Mouse (Mus musculus): ENCODE measurements around the gene Lamc3. TPM values are rescaled to one million over a fixed set of nuclear protein-coding genes. Genes with fewer than 3 reads are reported as not detected.

Lamc3 gene
- 0.15 and 0.16 TPM in 2 replicates for polyA plus RNA-seq (2016; fragmentation: Nextera tagmentation; extraction: Ambion mirVana)

DNA sequence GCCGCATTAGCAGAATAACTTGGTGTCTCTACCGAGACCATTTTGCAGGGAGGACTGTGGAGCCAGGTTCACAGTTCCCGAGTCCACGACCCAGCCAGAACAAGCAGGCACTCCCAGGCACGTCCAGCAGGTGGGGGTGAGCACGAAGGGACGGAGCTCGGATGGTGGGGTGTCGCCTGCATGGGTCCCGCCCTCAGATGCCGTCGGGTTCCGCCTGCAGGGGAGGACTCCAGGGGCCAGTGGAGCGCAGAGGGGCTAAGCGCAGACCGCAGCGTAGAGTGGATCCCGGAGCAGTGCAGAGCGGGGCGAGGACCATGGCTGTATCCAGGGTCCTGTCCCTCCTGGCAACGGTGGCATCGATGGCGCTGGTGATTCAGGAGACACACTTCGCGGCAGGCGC is at the start of gene Lamc3:
Lamc3 (plus strand) TSS at position 262 of the 400 bp plus-strand sequence.
- 8% methylated on average over 26 of the region's 26 CpGs for WGBS
- H3K27ac ChIP-seq, result no peak within 1 kb of the TSS
- peak; percentile 73 for DNase-seq (ENCODE audit: low spot score)
- H3K36me3 ChIP-seq, result no peaks in the 10 kb centered on the region
- H3K9me3 ChIP-seq (replicated peaks), result no peaks in the 10 kb centered on the region
- H3K27me3 ChIP-seq (ENCODE audit: low read depth, poor library complexity, severe bottlenecking), result peaks cover 86% of the 10 kb centered on the region
- H3K4me1 ChIP-seq, result peaks cover 35% of the 10 kb centered on the region
- H3K4me3 ChIP-seq, result peak within 1 kb of the TSS; percentile 42

- Histone ChIP-seq H3K27me3 (ENCODE audit: low read depth, poor library complexity, severe bottlenecking) (peaks cover 66% of the 10 kb centered on the region), H3K9me3 (replicated peaks) (no peaks in the 10 kb centered on the region), H3K27ac (no peak overlapping the region), H3K4me1 (peaks cover 24% of the 10 kb centered on the region), H3K4me3 (no peak overlapping the region), H3K36me3 (no peaks in the 10 kb centered on the region)
- DNase-seq (ENCODE audit: low spot score), result no peak
- WGBS, result 50% methylated on average over 1 of the region's 1 CpGs
These were observed 48.2 kb upstream of the Lamc3 start for GRCm38 (mm10) chr2:31838868-31839267.

DNA sequence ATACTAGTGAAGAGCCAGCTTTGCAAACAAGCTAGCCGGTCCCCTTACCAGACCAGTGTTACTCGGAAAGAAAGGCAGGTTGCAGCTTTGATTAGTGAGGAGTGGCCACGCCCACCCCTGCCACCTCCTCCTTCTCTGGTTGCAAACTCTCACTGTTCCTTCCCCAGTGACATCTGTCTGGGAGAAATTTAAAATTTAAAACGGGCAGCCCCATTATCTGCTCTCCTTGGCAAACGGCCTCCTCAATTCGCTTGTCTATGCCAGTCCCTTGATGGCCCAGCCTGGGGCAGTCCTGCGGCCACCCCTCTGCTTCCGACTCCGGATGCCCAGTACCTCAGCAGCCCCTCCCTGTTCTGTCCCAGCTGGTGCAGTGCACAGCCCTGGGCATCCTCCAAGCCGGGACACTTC is 42.4 kb upstream of the Lamc3 start:
- Histone ChIP-seq H3K9me3 (replicated peaks) (no peaks in the 10 kb centered on the region), H3K36me3 (no peaks in the 10 kb centered on the region), H3K27ac (no peak overlapping the region), H3K4me1 (peaks cover 35% of the 10 kb centered on the region), H3K27me3 (ENCODE audit: low read depth, poor library complexity, severe bottlenecking) (peaks cover 83% of the 10 kb centered on the region), H3K4me3 (0 out of 2 replicates have a peak overlapping the region, but pooled peaks have one; percentile 68)
- WGBS, result 2% methylated on average over 10 of the region's 10 CpGs
- no peak for DNase-seq (ENCODE audit: low spot score)

- H3K36me3 ChIP-seq, result no peaks in the 10 kb centered on the region
- H3K9me3 ChIP-seq (replicated peaks), result no peaks in the 10 kb centered on the region
- H3K4me3 ChIP-seq, result peak overlapping the region; percentile 68
- H3K4me1 ChIP-seq, result peaks cover 39% of the 10 kb centered on the region
- 2% methylated on average over 26 of the region's 26 CpGs for WGBS
- peaks cover 75% of the 10 kb centered on the region for H3K27me3 ChIP-seq (ENCODE audit: low read depth, poor library complexity, severe bottlenecking)
- peak overlapping the region; percentile 74; the same call in 1 of the 2 replicates for H3K27ac ChIP-seq
- DNase-seq (ENCODE audit: low spot score), result peak; percentile 54
These were observed 41.6 kb upstream of the Lamc3 start for GRCm38 (mm10) chr2:31845512-31845895.

DNA sequence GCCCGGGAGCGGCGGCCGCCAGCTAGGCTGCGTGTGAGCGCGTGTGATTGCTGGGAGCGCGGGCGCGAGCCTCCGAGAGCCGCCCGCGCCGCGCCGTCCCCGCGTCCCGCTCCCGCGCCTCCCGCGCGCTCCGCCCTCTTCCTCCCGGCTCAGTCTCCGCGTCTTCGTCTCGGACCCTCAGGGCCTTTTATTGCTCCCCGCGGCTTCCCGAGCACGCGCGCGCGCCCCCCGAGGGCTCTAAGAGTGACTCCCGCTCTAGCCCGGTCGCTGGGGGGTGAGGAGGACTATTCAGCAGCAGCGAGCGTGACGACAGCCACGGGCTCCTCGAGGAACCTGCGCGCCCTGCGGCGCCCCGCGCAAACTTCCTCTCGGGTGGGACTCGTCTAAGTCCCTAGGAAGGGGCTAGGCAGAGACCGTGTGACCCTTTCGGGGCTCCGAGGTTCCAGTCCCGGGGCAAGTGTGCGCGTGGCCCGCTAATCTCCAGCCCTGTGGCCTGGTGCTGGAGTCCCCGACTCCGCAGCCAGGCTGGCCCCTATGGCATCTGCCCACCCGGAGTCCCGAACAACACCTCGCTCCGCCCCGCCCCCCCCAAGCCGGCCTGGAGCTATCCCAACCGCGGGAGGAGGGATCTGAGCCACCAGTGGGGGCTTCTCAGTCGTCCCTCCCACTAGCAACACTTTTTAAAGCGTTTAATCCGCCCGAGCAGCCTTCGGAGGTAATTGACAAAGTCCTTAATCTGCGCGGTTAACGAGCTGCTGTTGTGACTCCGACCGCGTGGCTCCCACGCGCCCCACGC is 41.0 kb upstream of the Lamc3 start, which contains the start of gene Fibcd1:
Fibcd1 (minus strand) TSS at position 110 of the 796 bp plus-strand sequence.
- under 1% methylated on average over 88 of the region's 88 CpGs for WGBS

GRCm38 (mm10) chr2:31846692-31847660 is 40.1 kb upstream of the Lamc3 start:
- Histone ChIP-seq H3K4me3 (peak overlapping the region; percentile 68), H3K27ac (peak overlapping the region; percentile 74), H3K9me3 (replicated peaks) (no peaks in the 10 kb centered on the region), H3K4me1 (peaks cover 47% of the 10 kb centered on the region), H3K27me3 (ENCODE audit: low read depth, poor library complexity, severe bottlenecking) (peaks cover 60% of the 10 kb centered on the region), H3K36me3 (no peaks in the 10 kb centered on the region)
- peak; percentile 56 for DNase-seq (ENCODE audit: low spot score)
- 3% methylated on average over 35 of the region's 35 CpGs for WGBS

More for the DNA sequence above, 41.0 kb upstream of the Lamc3 start, which contains the start of gene Fibcd1:
- DNase-seq (ENCODE audit: low spot score), result peak; percentile 61
- peak within 1 kb of the TSS; percentile 68 for H3K4me3 ChIP-seq
- H3K9me3 ChIP-seq (replicated peaks), result no peaks in the 10 kb centered on the region
- H3K27ac ChIP-seq, result peak within 1 kb of the TSS; percentile 74
- H3K4me1 ChIP-seq, result peaks cover 39% of the 10 kb centered on the region
- H3K36me3 ChIP-seq, result no peaks in the 10 kb centered on the region
- peaks cover 69% of the 10 kb centered on the region for H3K27me3 ChIP-seq (ENCODE audit: low read depth, poor library complexity, severe bottlenecking)

DNA sequence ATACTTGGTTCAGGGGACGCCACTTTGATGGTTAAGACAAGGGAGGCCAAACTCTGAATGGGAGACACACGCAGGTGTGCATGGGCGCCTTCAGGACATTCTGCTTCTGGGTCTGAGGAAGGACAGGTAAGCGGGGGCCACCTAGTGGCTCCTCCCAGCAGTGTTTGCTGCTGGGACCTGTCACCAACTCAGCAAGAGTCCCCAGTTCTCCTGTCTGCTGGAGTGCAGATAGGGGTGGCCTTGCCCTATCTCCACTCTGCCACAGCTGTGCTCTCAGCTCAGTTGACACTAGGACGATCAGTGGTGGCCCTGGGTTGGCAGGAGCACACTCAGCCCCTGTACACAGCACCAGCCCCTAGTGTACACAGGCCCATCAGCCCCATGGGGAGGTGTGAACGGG is 39.2 kb upstream of the Lamc3 start:
- Histone ChIP-seq H3K9me3 (replicated peaks) (no peaks in the 10 kb centered on the region), H3K27ac (no peak overlapping the region), H3K4me3 (no peak overlapping the region), H3K27me3 (ENCODE audit: low read depth, poor library complexity, severe bottlenecking) (peaks cover 55% of the 10 kb centered on the region), H3K4me1 (peaks cover 51% of the 10 kb centered on the region), H3K36me3 (no peaks in the 10 kb centered on the region)
- DNase-seq (ENCODE audit: low spot score), result peak; percentile 57
- 15% methylated on average over 6 of the region's 6 CpGs for WGBS

DNA sequence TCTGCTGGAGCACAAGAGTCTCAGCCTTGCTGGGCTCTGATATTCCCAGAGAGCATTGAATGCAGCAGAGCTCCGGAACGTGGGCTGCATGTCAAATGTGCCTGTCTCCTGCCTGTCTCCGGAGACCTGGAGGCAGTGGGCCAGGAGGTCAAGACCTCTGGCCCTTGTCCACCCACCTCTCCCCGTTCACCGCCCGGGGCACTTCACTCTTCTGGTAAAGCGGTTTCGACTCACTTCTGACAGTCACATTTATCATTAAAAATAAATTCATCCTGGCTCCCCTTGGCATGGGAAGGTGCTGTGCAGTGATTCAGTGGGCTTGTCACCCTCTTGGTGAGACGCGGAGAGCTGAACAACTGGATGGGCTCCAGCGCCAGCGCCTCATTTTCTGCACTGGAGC is 37.0 kb upstream of the Lamc3 start:
- Histone ChIP-seq H3K27me3 (ENCODE audit: low read depth, poor library complexity, severe bottlenecking) (peaks cover 33% of the 10 kb centered on the region), H3K4me1 (peaks cover 46% of the 10 kb centered on the region), H3K4me3 (no peak overlapping the region), H3K27ac (no peak overlapping the region), H3K9me3 (replicated peaks) (no peaks in the 10 kb centered on the region), H3K36me3 (no peaks in the 10 kb centered on the region)
- no peak for DNase-seq (ENCODE audit: low spot score)
- 38% methylated on average over 12 of the region's 12 CpGs for WGBS

- Histone ChIP-seq H3K4me3 (no peak overlapping the region), H3K27me3 (ENCODE audit: low read depth, poor library complexity, severe bottlenecking) (peaks cover 33% of the 10 kb centered on the region), H3K9me3 (replicated peaks) (no peaks in the 10 kb centered on the region), H3K36me3 (no peaks in the 10 kb centered on the region), H3K27ac (no peak overlapping the region), H3K4me1 (peaks cover 50% of the 10 kb centered on the region)
- 87% methylated on average over 8 of the region's 8 CpGs for WGBS
- no peak for DNase-seq (ENCODE audit: low spot score)
These were observed 31.1 kb upstream of the Lamc3 start for GRCm38 (mm10) chr2:31855991-31856390.

- 82% methylated on average over 6 of the region's 6 CpGs for WGBS
- no peaks in the 10 kb centered on the region for H3K36me3 ChIP-seq
- H3K27me3 ChIP-seq (ENCODE audit: low read depth, poor library complexity, severe bottlenecking), result peaks cover 33% of the 10 kb centered on the region
- no peak for DNase-seq (ENCODE audit: low spot score)
- no peak overlapping the region for H3K4me3 ChIP-seq
- H3K27ac ChIP-seq, result no peak overlapping the region
- peaks cover 49% of the 10 kb centered on the region for H3K4me1 ChIP-seq
- H3K9me3 ChIP-seq (replicated peaks), result no peaks in the 10 kb centered on the region
These were observed 29.9 kb upstream of the Lamc3 start for GRCm38 (mm10) chr2:31857180-31857579.

DNA sequence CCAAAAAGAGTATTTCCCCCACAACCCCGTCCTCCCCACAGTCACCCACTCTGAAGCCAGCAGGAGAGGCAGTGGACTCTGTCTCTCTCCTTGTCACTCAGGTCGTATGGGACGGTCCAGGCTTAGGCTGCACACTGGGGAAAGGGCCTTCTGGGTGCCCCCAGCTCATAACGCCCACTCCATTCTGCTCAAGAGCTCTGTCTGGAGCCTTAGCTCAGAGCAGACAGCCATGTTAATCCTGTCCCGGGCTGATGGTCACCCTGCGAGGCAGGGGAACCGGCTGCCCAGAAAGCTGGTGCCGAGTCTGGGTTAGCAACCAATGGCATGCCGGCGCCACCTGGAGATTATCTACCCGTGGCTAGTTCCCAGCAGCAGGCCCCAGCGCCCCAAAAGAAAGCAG is 28.6 kb upstream of the Lamc3 start:
- Histone ChIP-seq H3K4me3 (peak overlapping the region; percentile 23; the same call in 1 of the 2 replicates), H3K27me3 (ENCODE audit: low read depth, poor library complexity, severe bottlenecking) (peaks cover 33% of the 10 kb centered on the region), H3K4me1 (peaks cover 59% of the 10 kb centered on the region), H3K36me3 (no peaks in the 10 kb centered on the region), H3K9me3 (replicated peaks) (no peaks in the 10 kb centered on the region), H3K27ac (peak overlapping the region; percentile 10; the same call in 1 of the 2 replicates)
- DNase-seq (ENCODE audit: low spot score), result no peak
- 14% methylated on average over 12 of the region's 12 CpGs for WGBS

DNA sequence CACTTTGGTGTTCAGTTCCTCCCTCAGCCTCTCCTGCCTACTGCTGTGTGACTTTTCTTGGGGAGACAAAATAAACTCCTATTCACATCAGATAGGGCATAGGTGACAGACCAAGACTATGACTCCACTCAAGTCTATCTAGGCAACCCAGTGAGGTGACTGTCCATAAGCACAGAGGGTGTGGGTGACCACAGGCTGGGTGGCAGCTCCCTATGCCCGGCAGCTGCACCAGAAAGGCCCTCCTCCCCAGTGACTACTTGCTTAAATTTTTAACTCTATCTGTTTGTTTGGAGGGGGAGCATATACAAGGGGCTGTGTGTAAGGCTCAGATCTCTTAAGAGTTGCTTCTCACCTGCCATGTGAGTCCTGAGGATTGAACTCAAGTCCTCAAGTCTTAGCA is 24.2 kb upstream of the Lamc3 start:
- no peak for DNase-seq (ENCODE audit: low spot score)
- Histone ChIP-seq H3K27me3 (ENCODE audit: low read depth, poor library complexity, severe bottlenecking) (peaks cover 17% of the 10 kb centered on the region), H3K4me3 (no peak overlapping the region), H3K4me1 (peaks cover 72% of the 10 kb centered on the region), H3K36me3 (no peaks in the 10 kb centered on the region), H3K9me3 (replicated peaks) (no peaks in the 10 kb centered on the region), H3K27ac (no peak overlapping the region)
- WGBS, result 68% methylated on average over 1 of the region's 1 CpGs

All from limb, embryonic 10.5 days (tissue).